Mouse (Mus musculus): ENCODE results near the gene Pcsk4. TPM values are rescaled to one million over a fixed set of nuclear protein-coding genes. Genes with fewer than 3 reads are reported as not detected.

Gene Pcsk4
- polyA plus RNA-seq, 1 experiment from 2014 or later: 5.4 TPM

DNA sequence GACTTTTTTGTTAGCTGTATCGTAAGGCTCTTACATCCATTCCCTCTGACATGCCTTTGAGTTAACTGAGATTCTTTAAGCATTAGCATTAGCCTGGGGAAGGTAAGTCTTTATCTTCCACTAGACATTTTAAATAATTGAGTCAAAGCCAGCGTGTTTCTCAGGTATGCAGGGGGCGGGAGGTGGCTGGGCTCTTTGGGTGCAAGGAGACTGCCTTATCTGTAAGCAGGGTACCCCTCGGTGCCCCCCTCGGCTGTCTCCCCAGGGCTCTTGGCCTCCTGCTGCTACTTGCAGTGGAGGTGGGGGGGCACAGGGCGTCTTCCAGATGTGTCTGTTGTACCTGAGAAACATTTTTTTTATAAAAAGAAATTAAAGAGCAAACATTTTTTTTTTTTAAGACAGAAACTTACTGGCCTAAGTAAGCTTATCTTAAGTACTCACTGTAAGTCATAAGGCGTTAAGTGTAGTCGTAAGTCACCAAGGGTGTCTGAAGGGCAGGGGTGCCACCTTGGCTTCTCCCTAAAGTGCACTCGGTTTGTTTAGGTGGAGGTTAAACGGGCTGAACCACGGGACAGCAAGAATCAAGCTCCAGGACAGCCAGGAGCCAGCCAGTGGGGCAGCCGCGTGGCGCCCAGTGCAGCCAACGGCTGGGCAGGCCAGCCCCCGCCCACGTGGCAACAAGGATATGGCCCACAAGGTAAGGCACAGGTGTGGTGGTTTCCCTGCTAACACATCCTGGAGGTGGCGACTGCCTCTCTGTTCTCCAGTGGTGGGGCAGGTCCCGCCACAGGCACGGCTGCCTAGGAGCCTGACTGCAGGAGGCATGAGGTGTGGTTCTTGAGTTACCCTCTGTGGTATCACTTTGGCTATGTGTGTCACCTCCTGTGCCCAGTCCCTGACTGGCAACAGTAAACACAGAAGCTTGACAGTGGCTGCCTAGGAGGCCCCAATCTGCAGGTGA, 46.5 kb downstream of the Pcsk4 start:
- DNase-seq (ENCODE audit: low spot score) (no peak), ATAC-seq (replicated peaks; ENCODE audit: low FRiP score, low read depth) (no peak)
- no peak overlapping the region for H3K9ac ChIP-seq (ENCODE audit: low read depth, low read length)
- no peaks in the 10 kb centered on the region for H3K9me3 ChIP-seq (replicated peaks; ENCODE audit: low read length)
- peaks cover 71% of the 10 kb centered on the region for H3K36me3 ChIP-seq (ENCODE audit: insufficient read depth, low read length)
- no peak for TF ChIP-seq CTCF (IDR thresholded peaks at IDR 0.05; ENCODE audit: low read depth)
- no peaks in the 10 kb centered on the region for H3K4me1 ChIP-seq (replicated peaks; ENCODE audit: insufficient read depth, low read length)
- H3K27me3 ChIP-seq (ENCODE audit: insufficient read depth, low read length): no peaks in the 10 kb centered on the region
- WGBS: 79% methylated on average over 20 of the region's 20 CpGs
- peak overlapping the region; percentile 82 for H3K27ac ChIP-seq
- H3K4me3 ChIP-seq (replicated peaks; ENCODE audit: low read depth, low read length): no peak overlapping the region
- H3K4me2 ChIP-seq (ENCODE audit: low read length): no peak overlapping the region

DNA sequence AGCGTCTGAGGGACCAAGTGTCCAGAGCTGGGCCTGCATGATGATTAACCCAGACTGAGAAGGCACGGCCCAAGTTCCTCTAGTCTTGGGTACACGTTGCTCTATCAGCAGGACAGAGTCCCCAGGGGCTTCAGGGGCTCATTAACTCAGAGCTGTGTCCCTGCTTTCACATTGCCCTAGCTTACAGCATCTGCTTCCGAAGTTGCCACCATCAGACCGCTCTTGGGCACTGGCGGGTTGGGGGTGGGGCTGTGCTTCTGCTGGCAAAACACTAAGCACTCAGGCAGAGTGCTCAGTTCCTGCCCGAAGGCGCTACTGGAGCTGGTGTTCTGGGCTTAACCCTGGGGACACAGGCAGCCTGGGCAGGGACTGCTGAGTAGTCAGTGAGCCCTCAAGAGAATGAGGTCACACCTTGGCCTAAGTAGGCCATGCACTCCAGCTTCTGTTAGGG, 47.4 kb downstream of the Pcsk4 start:
- H3K4me2 ChIP-seq (ENCODE audit: low read length): no peak overlapping the region

DNA sequence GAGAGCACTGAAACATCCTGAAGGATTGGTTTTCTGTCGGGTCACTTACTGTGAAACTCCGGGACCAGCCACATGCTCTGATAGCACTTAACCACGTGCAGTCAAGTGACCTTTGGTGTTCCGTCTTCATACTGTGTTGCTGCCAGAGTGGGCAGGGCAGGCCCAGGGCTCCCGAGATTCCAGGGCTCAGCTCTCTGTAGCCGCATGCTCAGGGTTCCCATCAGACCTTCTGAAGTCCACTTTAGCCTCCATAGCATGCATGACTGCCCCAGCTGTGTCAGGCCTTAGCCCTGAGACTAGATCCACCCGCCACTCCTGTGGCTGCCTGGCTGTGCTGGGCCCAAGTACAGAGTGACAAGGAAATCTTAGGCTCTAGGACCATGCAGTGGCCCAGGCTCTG, 48.0 kb downstream of the Pcsk4 start:
- Histone ChIP-seq H3K27me3 (ENCODE audit: insufficient read depth, low read length) (no peaks in the 10 kb centered on the region), H3K4me1 (replicated peaks; ENCODE audit: insufficient read depth, low read length) (no peaks in the 10 kb centered on the region), H3K4me3 (replicated peaks; ENCODE audit: low read depth, low read length) (no peak overlapping the region), H3K9me3 (replicated peaks; ENCODE audit: low read length) (no peaks in the 10 kb centered on the region), H3K4me2 (ENCODE audit: low read length) (no peak overlapping the region), H3K36me3 (ENCODE audit: insufficient read depth, low read length) (peaks cover 74% of the 10 kb centered on the region), H3K27ac (peak overlapping the region; percentile 82), H3K9ac (ENCODE audit: low read depth, low read length) (0 out of 2 replicates have a peak overlapping the region, but pooled peaks have one; percentile 20)
- peak; percentile 47 for DNase-seq (ENCODE audit: low spot score)
- TF ChIP-seq CTCF (IDR thresholded peaks at IDR 0.05; ENCODE audit: low read depth): no peak
- peak; percentile 65 for ATAC-seq (replicated peaks; ENCODE audit: low FRiP score, low read depth)
- WGBS: 25% methylated on average over 7 of the region's 7 CpGs

More for the DNA sequence above, 47.4 kb downstream of the Pcsk4 start:
- no peaks in the 10 kb centered on the region for H3K4me1 ChIP-seq (replicated peaks; ENCODE audit: insufficient read depth, low read length)
- no peak for TF ChIP-seq CTCF (IDR thresholded peaks at IDR 0.05; ENCODE audit: low read depth)
- peak overlapping the region; percentile 82 for H3K27ac ChIP-seq
- H3K9me3 ChIP-seq (replicated peaks; ENCODE audit: low read length): no peaks in the 10 kb centered on the region
- no peaks in the 10 kb centered on the region for H3K27me3 ChIP-seq (ENCODE audit: insufficient read depth, low read length)
- H3K9ac ChIP-seq (ENCODE audit: low read depth, low read length): 0 out of 2 replicates have a peak overlapping the region, but pooled peaks have one; percentile 20
- H3K36me3 ChIP-seq (ENCODE audit: insufficient read depth, low read length): peaks cover 75% of the 10 kb centered on the region
- no peak overlapping the region for H3K4me3 ChIP-seq (replicated peaks; ENCODE audit: low read depth, low read length)
- ATAC-seq (replicated peaks; ENCODE audit: low FRiP score, low read depth): peak; percentile 66
- WGBS: 62% methylated on average over 8 of the region's 8 CpGs
- DNase-seq (ENCODE audit: low spot score): peak; percentile 27

GRCm38 (mm10) chr10:80279273-80279672, 50.0 kb downstream of the Pcsk4 start:
- no peaks in the 10 kb centered on the region for H3K9me3 ChIP-seq (replicated peaks; ENCODE audit: low read length)
- no peak overlapping the region for H3K4me2 ChIP-seq (ENCODE audit: low read length)
- DNase-seq (ENCODE audit: low spot score): no peak
- H3K36me3 ChIP-seq (ENCODE audit: insufficient read depth, low read length): peaks cover 69% of the 10 kb centered on the region
- no peaks in the 10 kb centered on the region for H3K4me1 ChIP-seq (replicated peaks; ENCODE audit: insufficient read depth, low read length)
- TF ChIP-seq CTCF (IDR thresholded peaks at IDR 0.05; ENCODE audit: low read depth): no peak
- H3K27me3 ChIP-seq (ENCODE audit: insufficient read depth, low read length): no peaks in the 10 kb centered on the region
- 0 out of 2 replicates have a peak overlapping the region, but pooled peaks have one; percentile 25 for H3K27ac ChIP-seq
- H3K9ac ChIP-seq (ENCODE audit: low read depth, low read length): no peak overlapping the region
- H3K4me3 ChIP-seq (replicated peaks; ENCODE audit: low read depth, low read length): no peak overlapping the region
- WGBS: 83% methylated on average over 12 of the region's 12 CpGs
- no peak for ATAC-seq (replicated peaks; ENCODE audit: low FRiP score, low read depth)

DNA sequence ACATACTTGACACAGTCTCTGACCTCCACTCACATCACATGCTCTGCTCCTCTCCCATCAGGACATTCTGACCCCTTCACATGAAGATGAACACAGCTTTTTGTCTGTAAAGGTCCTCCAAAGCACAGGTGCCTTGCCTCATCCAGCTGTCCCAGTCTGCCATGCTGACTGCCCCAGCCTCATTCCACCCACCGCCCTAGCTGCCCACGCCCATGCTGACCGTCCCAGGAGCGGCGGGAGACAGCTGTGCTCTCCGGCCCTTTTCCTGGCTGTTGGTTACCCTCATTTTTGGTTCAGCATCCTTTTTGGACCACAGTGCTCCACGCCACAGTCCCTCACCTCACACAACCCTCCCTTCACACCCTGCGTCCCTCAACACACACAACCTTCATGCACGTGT, 50.9 kb downstream of the Pcsk4 start:
- Histone ChIP-seq H3K4me3 (replicated peaks; ENCODE audit: low read depth, low read length) (no peak overlapping the region), H3K4me1 (replicated peaks; ENCODE audit: insufficient read depth, low read length) (no peaks in the 10 kb centered on the region), H3K36me3 (ENCODE audit: insufficient read depth, low read length) (peaks cover 62% of the 10 kb centered on the region), H3K9me3 (replicated peaks; ENCODE audit: low read length) (no peaks in the 10 kb centered on the region), H3K27ac (no peak overlapping the region), H3K9ac (ENCODE audit: low read depth, low read length) (no peak overlapping the region), H3K4me2 (ENCODE audit: low read length) (no peak overlapping the region), H3K27me3 (ENCODE audit: insufficient read depth, low read length) (no peaks in the 10 kb centered on the region)
- no peak for ATAC-seq (replicated peaks; ENCODE audit: low FRiP score, low read depth)
- TF ChIP-seq CTCF (IDR thresholded peaks at IDR 0.05; ENCODE audit: low read depth): no peak
- WGBS: 89% methylated on average over 9 of the region's 9 CpGs
- no peak for DNase-seq (ENCODE audit: low spot score)

DNA sequence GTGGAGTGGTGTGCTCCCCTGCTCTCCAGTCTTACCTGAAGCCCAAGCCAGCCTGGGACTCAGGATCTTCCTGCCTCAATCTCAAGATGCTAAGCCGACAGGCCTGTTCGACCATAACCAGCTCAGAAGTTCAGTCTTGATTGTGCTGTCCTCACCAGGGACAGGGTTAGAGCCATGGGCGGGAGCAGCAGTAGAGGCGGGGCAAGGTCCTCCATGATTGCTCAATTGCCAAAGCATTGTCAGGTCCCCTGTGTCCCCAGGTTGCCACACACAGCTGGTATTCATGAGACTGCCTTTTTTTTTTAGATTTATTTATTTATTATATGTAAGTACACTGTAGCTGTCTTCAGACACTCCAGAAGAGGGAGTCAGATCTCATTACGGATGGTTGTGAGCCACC, 53.1 kb downstream of the Pcsk4 start:
- ATAC-seq (replicated peaks; ENCODE audit: low FRiP score, low read depth) (no peak), DNase-seq (ENCODE audit: low spot score) (no peak)
- Histone ChIP-seq H3K27ac (no peak overlapping the region), H3K27me3 (ENCODE audit: insufficient read depth, low read length) (no peaks in the 10 kb centered on the region), H3K4me3 (replicated peaks; ENCODE audit: low read depth, low read length) (no peak overlapping the region), H3K9me3 (replicated peaks; ENCODE audit: low read length) (no peaks in the 10 kb centered on the region), H3K4me1 (replicated peaks; ENCODE audit: insufficient read depth, low read length) (peaks cover 5% of the 10 kb centered on the region; the same call in 1 of the 2 replicates), H3K4me2 (ENCODE audit: low read length) (no peak overlapping the region), H3K9ac (ENCODE audit: low read depth, low read length) (no peak overlapping the region), H3K36me3 (ENCODE audit: insufficient read depth, low read length) (peaks cover 56% of the 10 kb centered on the region)
- WGBS: 82% methylated on average over 5 of the region's 5 CpGs
- TF ChIP-seq CTCF (IDR thresholded peaks at IDR 0.05; ENCODE audit: low read depth): no peak
